Mouse (Mus musculus) erythroblast, adult 5-6 weeks (primary cell): ENCODE results near the gene Fate1. TPM values are rescaled to one million over a fixed set of nuclear protein-coding genes. Genes with fewer than 3 reads are reported as not detected.
"Not testable (repeated sequence)": the region's sequence is repeated elsewhere in the genome, so short reads cannot be mapped to it uniquely, and the experiment has no call there.

Experiments
- ATAC-seq: replicated peaks from 2 replicates; pipeline ENCODE4 v1.8.0; 2016; ENCODE audit warnings: moderate number of reproducible peaks, mild to moderate bottlenecking, moderate TSS enrichment, inconsistent platforms; ENCODE audit not compliant: poor library complexity, low FRiP score, severe bottlenecking
- total RNA-seq, 2 experiments: library from RNA; stranded (forward) in 1 of 2; stranded (reverse) in 1 of 2; fragments of 150-400 nt in 1 of 2; fragments of 200-764, 138-1000 nt in 1 of 2; gene quantifications; 2 replicates each; pipeline versions ENCODE4 v1.2.3 to v1.2.4; 2015 to 2017; ENCODE audit warnings: low replicate concordance in 2 of 2

Gene Fate1
- total RNA-seq (2015; ENCODE audit: low replicate concordance) (not detected in 2 replicates), total RNA-seq (2017; ENCODE audit: low replicate concordance) (not detected in 2 replicates)

DNA sequence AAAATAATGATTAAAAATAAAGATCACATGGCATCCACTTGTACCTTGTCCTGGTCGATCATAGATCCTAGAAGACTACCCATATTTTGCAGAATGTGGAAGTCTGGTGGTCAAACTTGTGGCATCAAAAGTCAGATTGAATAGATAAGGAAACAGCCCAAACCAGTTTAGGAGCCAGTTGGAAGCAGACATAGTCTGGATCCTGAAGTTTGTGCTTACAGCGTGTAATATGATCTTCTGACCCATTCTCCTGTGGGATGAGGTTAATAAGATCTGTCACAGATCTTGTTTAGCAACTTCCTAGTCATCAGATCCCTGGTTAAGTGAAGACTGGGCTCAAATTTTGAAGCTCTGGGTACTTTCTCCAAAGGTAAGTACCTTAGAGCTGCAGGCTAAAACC lies at the start of gene Fate1:
TSS of gene Fate1 (plus strand) at position 301 of the 400 bp plus-strand sequence.
- ATAC-seq: no peak

DNA sequence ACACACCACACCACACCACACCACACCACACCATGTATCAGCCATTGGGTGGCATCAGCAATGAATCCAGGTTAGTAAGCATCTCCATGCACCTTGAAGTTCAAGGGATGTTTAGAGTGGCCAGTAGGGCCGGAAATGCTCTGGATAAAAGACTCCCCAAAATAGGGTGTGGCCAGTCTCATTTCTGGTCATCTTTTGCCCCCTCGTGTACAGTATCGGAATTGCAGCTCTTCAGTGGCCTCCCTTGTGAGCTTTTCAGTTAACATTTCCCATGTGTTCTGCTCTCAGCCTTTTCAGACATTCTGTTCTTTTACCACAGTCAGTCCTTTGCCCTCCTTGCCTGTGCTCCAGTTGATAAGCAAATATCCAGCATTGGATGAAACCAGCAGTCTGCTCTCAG lies 26.2 kb upstream of the Fate1 start:
- ATAC-seq: no peak

DNA sequence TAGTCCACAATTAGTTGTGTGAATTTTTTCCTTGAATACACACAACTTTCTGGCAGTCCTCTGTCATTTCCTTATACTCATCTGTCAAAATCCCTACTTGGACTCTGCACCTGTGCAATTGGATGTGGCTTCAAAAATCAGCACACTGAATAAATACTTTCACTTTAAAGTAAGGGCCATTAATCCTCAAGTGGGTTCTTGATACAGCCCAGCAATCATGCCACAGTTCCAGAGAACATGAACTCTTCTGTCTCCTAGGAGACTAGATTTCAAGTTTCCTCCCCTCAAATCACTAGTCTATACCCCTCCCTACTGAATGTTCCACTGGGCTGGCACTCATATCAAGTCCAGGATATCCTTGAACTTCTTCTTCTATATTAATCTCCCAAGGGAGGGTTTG lies 14.4 kb upstream of the Fate1 start:
- ATAC-seq: no peak

DNA sequence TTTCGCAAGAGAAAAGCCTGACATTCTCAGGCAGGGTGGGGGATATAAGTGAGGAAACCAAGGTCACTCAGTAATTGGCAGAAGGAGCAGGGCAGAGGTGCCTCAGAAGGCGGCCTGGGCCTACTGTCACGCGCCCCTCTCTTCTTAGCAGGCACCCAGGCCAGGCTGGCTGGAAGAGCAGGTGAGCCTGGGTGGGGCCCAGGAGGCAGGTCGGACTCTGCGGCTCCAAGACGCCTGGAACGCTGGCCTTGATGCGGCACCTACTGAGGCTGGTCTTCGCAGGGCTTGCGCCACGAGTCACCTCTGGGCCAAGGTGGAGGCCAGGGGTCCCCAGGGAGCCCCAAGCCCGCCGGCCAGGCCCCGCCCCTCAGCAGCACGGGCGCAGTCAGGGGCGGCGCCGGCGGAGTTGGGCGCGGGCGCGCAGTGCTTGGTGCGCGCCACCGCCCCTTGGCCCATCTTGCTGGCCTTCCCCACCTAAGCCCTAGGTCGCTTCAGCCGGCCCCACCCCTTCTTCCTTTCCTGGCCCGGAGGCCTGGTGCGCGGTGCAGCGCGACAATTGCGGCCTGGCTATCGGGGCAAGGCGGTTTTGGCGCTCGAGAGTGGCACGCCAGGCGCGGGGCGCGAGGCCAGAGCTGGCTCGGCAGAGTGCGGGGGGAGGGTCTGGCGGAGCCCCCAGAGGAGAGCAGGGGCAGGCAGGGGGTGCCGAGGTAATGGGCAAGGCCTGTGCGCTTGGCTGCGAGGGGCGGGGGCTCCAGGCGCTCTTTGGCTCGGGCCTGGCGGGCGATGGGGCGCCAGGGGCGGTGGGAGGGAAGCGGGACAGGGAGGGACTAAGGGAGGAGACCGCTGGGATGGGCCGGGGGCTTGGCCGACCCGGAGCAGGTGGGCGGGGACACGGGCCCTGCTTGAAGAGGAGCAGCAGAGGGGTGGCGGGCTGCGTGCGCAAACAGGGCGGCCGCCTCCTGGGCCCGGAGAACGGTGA lies 10.4 kb upstream of the Fate1 start, which contains the start of gene Prrg3:
TSS of gene Prrg3 (plus strand) at position 552 of the 979 bp plus-strand sequence.
- ATAC-seq: no peak

DNA sequence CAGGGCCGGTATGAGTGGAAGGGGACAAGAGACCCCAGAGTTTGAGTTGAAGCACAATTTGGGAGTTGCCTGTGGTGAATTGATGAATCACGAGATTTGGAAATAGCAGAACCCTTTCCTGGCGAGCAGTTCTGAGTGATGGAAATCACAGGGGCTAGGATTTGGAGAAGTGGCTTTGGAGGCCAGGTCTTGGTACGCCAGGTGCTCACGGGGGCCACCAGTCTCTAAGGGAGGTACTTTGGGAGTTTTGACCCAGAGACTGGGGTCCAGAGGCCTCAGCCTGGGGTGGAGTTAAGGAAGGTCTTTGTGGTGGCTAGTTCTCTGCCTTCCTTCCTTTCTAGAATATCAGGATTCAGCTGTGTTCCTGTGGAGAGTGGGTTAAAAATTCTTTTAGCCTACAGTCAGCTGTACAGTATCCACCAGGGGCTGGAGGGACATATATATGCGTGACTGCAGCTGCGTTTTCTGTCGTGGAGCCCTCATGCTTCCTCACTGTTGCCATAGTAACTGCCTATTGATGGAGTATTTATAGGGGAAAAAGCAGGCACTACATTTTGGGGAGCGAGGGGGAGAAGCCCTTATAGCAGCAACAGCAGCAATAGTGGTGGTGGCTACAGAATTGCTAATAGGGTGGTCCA lies 9.4 kb upstream of the Fate1 start:
- no peak for ATAC-seq

DNA sequence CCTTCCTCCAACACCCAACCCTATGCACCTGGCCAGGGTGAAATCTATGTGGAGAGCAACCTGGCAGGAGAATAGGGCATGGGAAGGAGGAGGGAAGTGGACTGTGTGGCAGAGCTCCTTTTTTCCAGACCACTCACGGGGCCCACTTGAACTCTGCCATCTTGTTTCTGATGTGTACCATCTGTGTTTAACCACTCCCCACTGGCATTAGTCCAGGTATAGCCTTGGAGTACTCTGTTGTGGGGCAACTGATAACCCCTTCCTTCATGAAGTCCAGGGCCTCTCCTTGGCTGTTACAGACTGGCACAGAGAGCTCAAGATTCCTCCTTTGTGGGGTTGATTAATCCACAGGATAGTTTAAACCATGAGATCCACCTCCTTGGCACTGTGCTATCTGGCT lies 4.6 kb upstream of the Fate1 start:
- no peak for ATAC-seq

DNA sequence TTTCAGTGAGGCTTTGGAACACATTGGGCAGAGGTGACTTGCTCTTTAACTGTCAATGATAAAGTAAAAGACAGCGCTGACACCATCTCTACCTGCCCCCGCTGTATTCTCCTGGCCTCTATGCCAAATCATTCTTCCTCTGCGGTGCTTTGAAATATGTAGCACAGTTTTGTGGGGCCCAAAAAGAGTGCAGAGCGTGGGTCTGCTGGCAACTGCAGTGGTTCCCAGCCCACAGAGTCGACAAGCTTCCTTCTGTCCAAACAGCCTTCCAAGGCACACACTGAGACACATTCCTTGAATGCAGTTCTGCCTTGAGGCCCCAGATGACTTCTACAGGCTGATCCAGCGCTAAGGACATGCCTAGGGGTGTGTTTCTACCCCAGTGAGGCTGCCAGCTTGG lies 4.0 kb upstream of the Fate1 start:
- ATAC-seq: no peak

DNA sequence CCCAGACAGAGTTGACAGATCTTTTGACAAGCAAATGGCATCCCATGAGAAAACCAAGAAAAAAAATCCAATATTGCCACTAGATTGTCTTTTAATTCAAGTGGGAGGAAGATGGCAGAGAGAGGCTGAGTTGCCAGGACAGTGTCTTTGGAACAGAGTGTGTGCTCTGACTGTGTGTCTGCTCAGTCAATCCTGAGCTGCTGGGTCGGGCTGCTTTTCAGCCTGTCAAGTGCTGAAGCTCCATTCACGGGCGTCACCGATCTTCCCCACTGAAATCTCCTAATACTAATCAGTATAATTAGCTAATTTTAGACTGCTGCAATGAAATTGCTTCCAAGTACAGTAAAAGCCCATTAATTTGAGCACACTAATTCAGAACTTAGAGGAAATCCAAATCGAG lies 1.5 kb upstream of the Fate1 start:
- no peak for ATAC-seq

DNA sequence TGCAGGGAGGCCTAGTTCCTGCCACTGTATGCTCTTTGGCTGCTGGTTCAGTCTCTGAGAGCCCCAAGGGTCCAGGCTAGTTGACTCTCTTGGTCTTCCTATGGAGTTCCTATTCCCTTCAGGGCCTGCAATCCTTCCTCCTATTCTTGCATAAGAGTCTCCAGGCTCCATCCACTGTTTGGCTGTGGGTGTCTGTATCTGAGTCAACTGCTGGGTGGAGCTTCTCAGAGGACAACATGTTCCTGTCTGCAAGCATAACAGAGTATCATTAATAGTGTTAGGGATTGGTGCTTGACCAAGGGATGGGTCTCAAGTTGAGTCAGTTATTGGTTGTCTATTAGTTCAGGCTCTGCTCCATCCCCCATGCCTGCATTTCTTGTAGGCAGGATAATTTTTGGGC lies 4.9 kb downstream of the Fate1 start:
- ATAC-seq: not testable (repeated sequence)

DNA sequence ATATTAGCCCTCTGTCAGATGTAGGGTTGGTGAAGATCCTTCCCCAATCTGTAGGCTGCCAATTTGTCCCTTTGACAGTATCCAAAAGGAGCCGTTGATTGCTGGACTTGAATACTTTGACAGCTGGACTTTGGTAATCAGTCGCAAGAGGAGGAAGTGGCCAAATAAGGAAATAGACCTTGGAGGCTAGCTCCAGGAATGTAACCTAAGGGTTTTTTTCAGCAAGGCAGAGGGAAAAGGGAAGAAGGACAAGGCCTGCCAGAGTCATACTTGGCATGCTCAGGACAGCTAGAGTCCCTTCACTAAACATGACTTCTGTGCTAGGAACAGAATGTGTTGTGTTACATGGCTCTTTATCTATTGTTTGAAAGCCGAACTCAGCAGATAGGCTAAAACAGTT lies 7.7 kb downstream of the Fate1 start:
- ATAC-seq: no peak

DNA sequence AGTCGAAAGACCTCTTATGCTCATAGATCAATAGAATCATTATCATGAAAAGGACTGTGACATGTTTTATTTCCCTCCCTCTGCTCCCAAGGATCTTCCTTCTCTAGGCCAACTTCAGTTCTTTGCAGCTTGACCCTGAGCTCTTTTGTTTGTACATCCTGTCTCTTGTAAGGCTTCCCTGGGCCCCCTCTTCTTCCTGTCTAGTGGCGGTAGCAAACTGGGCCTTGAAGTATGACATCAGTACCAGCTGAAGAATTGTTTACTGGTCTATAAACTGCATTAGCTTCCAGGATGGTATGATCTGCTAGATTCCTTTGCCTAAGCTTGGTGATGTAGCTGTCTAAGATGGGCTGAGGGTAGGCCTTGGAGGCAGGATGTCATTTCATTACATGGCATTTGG lies 8.5 kb downstream of the Fate1 start:
- ATAC-seq: no peak

DNA sequence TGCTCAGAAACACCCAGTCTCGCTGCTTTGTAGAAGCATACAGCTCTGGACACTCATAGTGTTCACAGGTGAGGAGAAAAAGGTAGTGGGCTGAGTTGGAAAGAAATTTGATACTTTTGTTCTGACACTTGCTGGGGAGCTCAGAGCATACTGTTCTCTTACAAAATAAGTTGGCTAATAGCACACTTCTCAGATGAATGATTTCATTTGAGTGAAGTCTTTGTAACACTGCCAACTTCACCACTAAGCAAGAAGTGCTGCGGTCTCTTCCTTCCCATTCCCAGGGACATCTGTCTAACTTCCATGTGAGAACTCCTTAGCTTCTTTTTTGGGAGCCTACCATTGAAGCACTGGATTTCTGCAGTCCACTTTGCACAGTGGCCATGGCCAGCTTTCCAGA lies 10.4 kb downstream of the Fate1 start:
- ATAC-seq: no peak

DNA sequence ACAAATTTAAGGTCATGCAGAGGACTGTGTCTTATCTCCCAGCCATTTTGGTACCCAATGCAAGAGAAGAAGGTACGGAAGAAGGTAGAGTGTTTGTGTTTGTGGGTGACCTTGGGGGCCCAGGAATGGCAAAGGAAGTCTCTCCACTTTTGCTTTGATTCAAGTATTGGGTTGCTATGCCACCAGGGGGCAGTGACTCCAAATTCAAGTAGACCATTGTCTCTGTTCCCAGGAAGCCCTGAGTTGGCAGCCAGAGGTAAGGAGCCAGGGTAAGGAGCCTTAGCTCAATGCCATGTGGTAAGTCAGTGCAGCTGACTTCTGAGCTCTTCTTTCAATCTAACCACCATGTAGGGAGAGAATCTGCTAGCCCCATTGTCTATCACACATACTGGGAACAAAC lies 11.0 kb downstream of the Fate1 start:
- ATAC-seq: no peak

DNA sequence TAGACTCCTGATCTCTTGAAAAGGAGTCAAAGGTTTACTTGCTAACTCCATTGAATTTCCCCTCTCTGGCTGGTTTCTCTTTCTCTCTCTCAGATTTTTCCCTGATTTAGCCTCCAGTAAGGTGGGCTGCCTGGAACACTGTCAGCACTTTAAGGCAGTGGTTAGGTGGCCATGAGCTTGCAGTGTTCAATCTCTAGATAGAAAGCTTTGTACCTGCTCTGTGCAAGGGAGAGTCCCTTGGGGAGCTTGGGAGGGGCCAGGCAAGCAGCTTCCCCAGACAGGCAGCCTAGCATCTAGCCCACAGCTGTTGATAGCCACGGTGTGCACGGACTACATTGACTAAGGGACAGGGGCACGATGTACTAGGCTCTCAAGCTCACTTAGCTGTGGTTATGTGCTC lies 18.8 kb downstream of the Fate1 start, which contains the start of gene Cnga2:
TSS of gene Cnga2 (plus strand) at position 301 of the 400 bp plus-strand sequence.
- ATAC-seq: no peak

DNA sequence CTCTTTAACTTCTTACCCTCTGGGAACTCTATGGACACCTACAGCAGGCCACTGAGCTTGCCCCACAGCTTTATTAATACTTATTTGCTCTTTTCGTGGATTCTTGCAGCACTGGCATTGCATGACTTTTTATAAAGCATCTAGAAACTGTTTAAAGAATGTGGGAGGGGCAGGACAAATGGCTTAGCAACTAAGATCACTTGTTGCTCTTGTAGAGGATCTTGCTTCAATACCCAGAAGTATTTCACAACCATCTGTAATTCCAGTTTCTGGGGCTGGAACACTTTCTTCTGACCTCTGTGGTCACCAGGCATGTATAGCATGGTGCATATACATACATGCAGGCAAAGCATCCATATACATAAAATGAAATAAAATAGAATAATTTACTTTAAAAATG lies 23.2 kb downstream of the Fate1 start:
- no peak for ATAC-seq

DNA sequence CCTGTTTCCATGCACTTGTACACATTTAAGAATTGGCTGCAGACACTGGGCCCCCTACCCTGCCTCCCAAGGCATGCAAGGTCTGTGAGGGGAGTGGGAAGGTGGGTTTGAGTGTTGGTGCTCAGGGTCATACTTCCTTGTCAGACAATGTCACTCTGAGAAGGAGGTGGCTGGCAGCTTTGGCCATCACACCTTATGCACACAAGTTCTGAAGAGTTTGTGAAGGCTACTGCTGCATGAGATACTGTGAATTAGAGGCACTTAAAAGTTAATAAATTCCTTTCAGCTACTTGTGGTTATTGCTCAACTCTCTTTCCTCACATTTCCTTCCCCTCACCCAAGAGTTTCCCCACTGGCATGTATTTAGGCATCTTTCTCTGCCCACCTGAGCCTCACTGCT lies 37.1 kb downstream of the Fate1 start:
- no peak for ATAC-seq

DNA sequence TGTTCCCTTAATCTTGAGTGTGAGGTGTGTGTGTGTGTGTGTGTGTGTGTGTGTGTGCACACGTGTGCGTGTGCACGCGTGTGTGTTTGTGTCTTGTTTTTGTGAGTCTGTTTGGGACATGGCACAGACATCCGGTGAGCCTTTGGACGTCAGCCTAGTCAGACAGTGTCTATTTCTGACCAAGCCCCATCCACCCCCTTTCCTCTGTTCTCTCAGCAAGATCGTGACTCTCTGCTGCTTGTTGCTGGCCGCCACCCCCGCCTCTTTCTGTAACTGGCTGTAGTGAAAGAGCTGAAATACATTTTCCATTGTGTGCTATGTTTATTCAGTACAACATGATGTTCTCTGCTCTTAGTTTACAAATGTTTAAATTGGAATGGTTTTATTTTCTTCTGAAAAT lies 39.5 kb downstream of the Fate1 start:
- ATAC-seq: no peak

DNA sequence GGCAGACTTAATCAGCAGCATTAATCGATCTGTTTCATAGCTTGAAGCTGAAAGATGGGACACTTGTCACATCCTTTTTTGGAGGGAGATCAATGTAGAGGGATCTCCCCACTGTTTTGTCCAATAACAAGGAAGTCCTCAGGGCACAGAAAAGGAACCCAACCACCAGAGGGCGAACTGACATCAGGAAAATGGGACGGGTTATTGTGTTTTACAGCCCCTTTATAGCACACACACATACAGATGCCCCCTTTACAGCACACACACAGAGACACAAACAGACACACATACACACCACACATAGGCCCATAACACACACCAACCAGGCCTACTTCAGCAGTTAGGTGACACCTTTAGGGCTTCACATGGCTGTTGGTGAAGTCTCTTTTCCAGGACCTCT lies 40.0 kb downstream of the Fate1 start:
- no peak for ATAC-seq

DNA sequence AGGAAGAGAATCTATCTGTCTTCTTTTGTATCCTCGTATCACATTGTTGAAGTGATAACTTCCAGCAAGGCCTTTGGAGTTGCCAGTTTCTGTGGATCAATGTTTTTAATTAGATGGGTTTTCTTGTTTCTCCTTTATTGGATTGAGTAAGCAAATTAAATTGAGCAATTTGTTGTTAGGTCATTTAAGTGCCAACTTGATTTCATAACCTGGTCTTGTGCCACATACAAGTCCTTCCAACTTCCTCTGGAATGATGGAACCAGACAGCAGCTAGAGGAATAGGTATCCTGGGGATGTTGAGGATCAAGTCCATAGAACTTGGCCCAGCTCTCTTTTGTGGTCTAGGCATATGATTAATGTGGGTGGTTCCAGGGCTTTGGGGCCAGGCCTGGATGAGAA lies 49.5 kb downstream of the Fate1 start:
- no peak for ATAC-seq

DNA sequence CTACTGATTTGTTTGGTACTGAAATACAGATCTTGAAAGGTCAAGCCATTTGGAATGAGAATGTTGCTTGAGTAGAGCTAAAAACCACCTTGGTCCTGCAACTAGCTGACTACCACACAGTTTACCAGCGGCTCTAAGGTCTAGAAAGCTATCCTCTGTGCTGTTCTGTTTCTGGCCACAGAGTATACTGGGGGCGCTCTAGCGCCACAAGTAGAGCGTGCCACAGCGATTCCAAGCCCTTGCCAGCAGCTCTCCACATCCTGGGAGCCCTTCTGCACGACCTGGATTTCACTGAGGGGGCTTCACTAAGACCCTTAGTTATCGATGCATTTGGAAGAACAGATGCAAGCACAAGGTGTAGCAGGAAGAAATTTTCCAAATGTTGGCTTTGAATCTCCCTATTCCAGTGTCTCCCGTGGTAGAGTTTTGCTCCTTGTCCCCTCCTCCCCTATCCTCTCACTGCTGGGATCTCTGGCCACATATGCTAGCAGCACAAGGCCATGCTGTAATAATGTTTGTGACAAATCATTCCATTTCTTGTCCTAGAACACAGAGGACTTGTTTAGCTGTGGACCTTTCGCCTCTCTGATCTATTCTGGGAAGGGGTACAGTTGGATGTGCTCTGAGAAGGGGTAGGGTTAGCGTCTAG lies 50.1 kb downstream of the Fate1 start:
- ATAC-seq: no peak

DNA sequence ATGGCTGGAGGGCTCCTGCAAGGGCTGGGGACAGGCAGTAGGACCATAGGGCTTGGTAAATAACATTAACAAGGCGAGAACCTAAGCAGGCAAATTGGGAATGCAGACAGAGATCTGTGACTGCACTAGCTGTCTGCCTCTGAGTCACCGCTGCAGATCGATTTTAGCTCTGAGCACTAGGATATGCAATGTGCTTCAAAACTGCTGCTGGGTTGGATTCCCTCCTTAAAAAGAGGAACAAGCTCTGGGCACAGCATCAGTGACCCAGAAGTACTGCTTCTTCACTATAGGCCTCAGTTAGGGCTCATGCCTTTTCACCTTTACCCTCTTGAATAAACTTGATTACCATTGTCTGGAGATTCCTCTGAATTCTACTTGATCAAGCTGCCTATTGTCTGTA lies 50.8 kb downstream of the Fate1 start:
- no peak for ATAC-seq
